Mouse (Mus musculus): ENCODE data around the gene Stoml3. TPM values are rescaled to one million over a fixed set of nuclear protein-coding genes. Genes with fewer than 3 reads are reported as not detected.

Gene Stoml3
- polyA plus RNA-seq, 1 experiment from 2014 or later, result 0.19 TPM

DNA sequence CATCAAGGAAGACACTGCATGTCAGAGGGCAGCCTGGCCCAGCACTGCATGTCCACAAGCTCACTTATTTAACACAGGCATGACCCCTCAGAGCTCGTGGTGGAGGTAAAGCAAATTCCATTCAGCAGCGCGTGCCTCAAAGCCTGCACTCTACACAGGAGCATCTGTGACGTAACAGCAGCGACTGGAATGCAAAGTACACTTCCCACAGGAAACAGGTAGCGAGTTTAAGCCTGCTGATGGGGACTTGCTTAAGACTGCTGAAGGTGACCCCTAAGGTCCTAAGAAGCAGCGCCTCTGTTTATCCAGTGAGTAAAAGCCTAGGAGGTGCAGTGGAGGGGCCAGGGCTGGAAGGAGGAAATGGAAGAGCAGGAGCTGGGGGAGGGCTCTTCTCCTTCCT lies 33.5 kb upstream of the Stoml3 start:
- no peak for ATAC-seq (ENCODE audit: low read depth)
- Histone ChIP-seq H3K4me2 (ENCODE audit: low read depth, low read length) (no peak overlapping the region), H3K9me3 (ENCODE audit: control insufficient read depth, low read length) (no peaks in the 10 kb centered on the region), H3K27ac (ENCODE audit: low read depth, low read length) (no peak overlapping the region), H3K27me3 (ENCODE audit: control insufficient read depth, insufficient read depth, low read length) (no peaks in the 10 kb centered on the region), H3K9ac (replicated peaks; ENCODE audit: low read depth, low read length) (no peak overlapping the region), H3K4me1 (ENCODE audit: control insufficient read depth, insufficient read depth, low read length) (no peaks in the 10 kb centered on the region), H3K4me3 (ENCODE audit: low read depth, low read length) (no peak overlapping the region), H3K36me3 (ENCODE audit: control insufficient read depth, insufficient read depth, low read length) (peaks cover 37% of the 10 kb centered on the region)
- WGBS, result 85% methylated on average over 7 of the region's 7 CpGs

- WGBS, result 76% methylated on average over 5 of the region's 5 CpGs
- H3K4me1 ChIP-seq (ENCODE audit: control insufficient read depth, insufficient read depth, low read length), result peaks cover 4% of the 10 kb centered on the region; the same call in 1 of the 2 replicates
- H3K27ac ChIP-seq (ENCODE audit: low read depth, low read length), result no peak overlapping the region
- H3K27me3 ChIP-seq (ENCODE audit: control insufficient read depth, insufficient read depth, low read length), result no peaks in the 10 kb centered on the region
- H3K9me3 ChIP-seq (ENCODE audit: control insufficient read depth, low read length), result no peaks in the 10 kb centered on the region
- peaks cover 27% of the 10 kb centered on the region for H3K36me3 ChIP-seq (ENCODE audit: control insufficient read depth, insufficient read depth, low read length)
- no peak overlapping the region for H3K4me3 ChIP-seq (ENCODE audit: low read depth, low read length)
- no peak overlapping the region for H3K9ac ChIP-seq (replicated peaks; ENCODE audit: low read depth, low read length)
- ATAC-seq (ENCODE audit: low read depth), result no peak
- no peak overlapping the region for H3K4me2 ChIP-seq (ENCODE audit: low read depth, low read length)
Measured at GRCm38 (mm10) chr3:53457750-53458149, 30.7 kb upstream of the Stoml3 start.

DNA sequence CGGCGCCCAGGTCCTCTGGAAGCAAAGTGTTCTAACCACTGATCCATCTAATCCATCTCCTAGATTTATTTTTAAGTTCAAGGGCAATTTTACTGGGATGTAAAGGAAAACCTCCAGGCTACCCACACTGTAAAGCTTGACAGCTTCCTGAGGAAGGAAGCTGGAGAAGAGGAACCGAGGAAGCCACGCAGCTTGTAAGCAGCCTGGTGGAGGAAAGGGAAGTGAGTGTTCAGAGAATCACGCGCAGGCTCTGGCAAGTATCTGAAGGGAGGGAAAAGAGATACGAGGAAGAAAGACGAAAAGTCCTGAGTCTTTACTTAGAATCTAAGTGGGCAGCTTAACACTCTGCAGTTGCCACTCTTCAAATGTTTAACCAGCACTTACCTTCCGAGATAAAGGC lies 28.3 kb upstream of the Stoml3 start:
- Histone ChIP-seq H3K4me1 (ENCODE audit: control insufficient read depth, insufficient read depth, low read length) (peaks cover 10% of the 10 kb centered on the region), H3K4me3 (ENCODE audit: low read depth, low read length) (no peak overlapping the region), H3K9me3 (ENCODE audit: control insufficient read depth, low read length) (no peaks in the 10 kb centered on the region), H3K9ac (replicated peaks; ENCODE audit: low read depth, low read length) (no peak overlapping the region), H3K4me2 (ENCODE audit: low read depth, low read length) (no peak overlapping the region), H3K27ac (ENCODE audit: low read depth, low read length) (no peak overlapping the region), H3K27me3 (ENCODE audit: control insufficient read depth, insufficient read depth, low read length) (no peaks in the 10 kb centered on the region), H3K36me3 (ENCODE audit: control insufficient read depth, insufficient read depth, low read length) (peaks cover 16% of the 10 kb centered on the region)
- WGBS, result 90% methylated on average over 9 of the region's 9 CpGs
- no peak for ATAC-seq (ENCODE audit: low read depth)

GRCm38 (mm10) chr3:53462701-53463045 lies 25.8 kb upstream of the Stoml3 start:
- ATAC-seq (ENCODE audit: low read depth), result 0 out of 2 replicates have a peak, but pooled peaks have one; percentile 0
- Histone ChIP-seq H3K27ac (ENCODE audit: low read depth, low read length) (peak overlapping the region; percentile 93), H3K4me3 (ENCODE audit: low read depth, low read length) (peak overlapping the region; percentile 81), H3K9ac (replicated peaks; ENCODE audit: low read depth, low read length) (peak overlapping the region; percentile 74), H3K36me3 (ENCODE audit: control insufficient read depth, insufficient read depth, low read length) (peaks cover 11% of the 10 kb centered on the region), H3K27me3 (ENCODE audit: control insufficient read depth, insufficient read depth, low read length) (no peaks in the 10 kb centered on the region), H3K9me3 (ENCODE audit: control insufficient read depth, low read length) (no peaks in the 10 kb centered on the region), H3K4me2 (ENCODE audit: low read depth, low read length) (peak overlapping the region; percentile 66), H3K4me1 (ENCODE audit: control insufficient read depth, insufficient read depth, low read length) (peaks cover 31% of the 10 kb centered on the region)
- 6% methylated on average over 9 of the region's 9 CpGs for WGBS

- Histone ChIP-seq H3K36me3 (ENCODE audit: control insufficient read depth, insufficient read depth, low read length) (peaks cover 8% of the 10 kb centered on the region; the same call in 1 of the 2 replicates), H3K9me3 (ENCODE audit: control insufficient read depth, low read length) (no peaks in the 10 kb centered on the region), H3K27ac (ENCODE audit: low read depth, low read length) (peak within 1 kb of the TSS; percentile 93), H3K9ac (replicated peaks; ENCODE audit: low read depth, low read length) (peak within 1 kb of the TSS; percentile 74), H3K27me3 (ENCODE audit: control insufficient read depth, insufficient read depth, low read length) (no peaks in the 10 kb centered on the region), H3K4me2 (ENCODE audit: low read depth, low read length) (peak within 1 kb of the TSS; percentile 66), H3K4me1 (ENCODE audit: control insufficient read depth, insufficient read depth, low read length) (peaks cover 31% of the 10 kb centered on the region), H3K4me3 (ENCODE audit: low read depth, low read length) (peak within 1 kb of the TSS; percentile 81)
- under 1% methylated on average over 51 of the region's 52 CpGs for WGBS
- peak; percentile 99 for ATAC-seq (ENCODE audit: low read depth)
Measured at GRCm38 (mm10) chr3:53463046-53463764, 25.2 kb upstream of the Stoml3 start, which contains the start of the genes Nhlrc3 and Proser1. TSS of gene Nhlrc3 (minus strand) at chr3:53463332. TSS of gene Proser1 (plus strand) at chr3:53463666.

DNA sequence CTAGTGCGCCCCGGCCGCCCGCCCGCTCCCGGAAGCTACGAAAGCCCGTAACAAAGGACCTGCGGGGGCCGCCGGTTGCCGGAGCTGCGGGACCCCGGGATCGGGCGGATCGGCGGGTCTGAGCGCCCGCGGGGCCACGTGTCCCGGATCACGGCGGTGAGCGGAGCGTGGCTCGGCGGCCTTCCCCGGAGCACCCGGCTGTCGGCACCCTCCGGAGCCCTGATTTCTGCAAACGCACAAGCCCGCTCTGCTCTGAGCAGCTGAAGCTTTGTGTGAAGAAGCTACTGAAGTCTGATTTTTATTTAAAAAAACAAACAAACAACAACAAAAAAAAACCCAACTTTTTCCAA lies 24.7 kb upstream of the Stoml3 start:
- Histone ChIP-seq H3K27me3 (ENCODE audit: control insufficient read depth, insufficient read depth, low read length) (no peaks in the 10 kb centered on the region), H3K9me3 (ENCODE audit: control insufficient read depth, low read length) (no peaks in the 10 kb centered on the region), H3K36me3 (ENCODE audit: control insufficient read depth, insufficient read depth, low read length) (peaks cover 8% of the 10 kb centered on the region; the same call in 1 of the 2 replicates), H3K4me2 (ENCODE audit: low read depth, low read length) (peak overlapping the region; percentile 59), H3K4me3 (ENCODE audit: low read depth, low read length) (peak overlapping the region; percentile 81), H3K9ac (replicated peaks; ENCODE audit: low read depth, low read length) (peak overlapping the region; percentile 74), H3K4me1 (ENCODE audit: control insufficient read depth, insufficient read depth, low read length) (peaks cover 31% of the 10 kb centered on the region), H3K27ac (ENCODE audit: low read depth, low read length) (peak overlapping the region; percentile 93)
- WGBS, result under 1% methylated on average over 33 of the region's 35 CpGs
- peak; percentile 59; the same call in 1 of the 2 replicates for ATAC-seq (ENCODE audit: low read depth)

GRCm38 (mm10) chr3:53464146-53464698 lies 24.2 kb upstream of the Stoml3 start:
- H3K4me3 ChIP-seq (ENCODE audit: low read depth, low read length), result peak overlapping the region; percentile 81
- under 1% methylated on average over 20 of the region's 20 CpGs for WGBS
- H3K4me1 ChIP-seq (ENCODE audit: control insufficient read depth, insufficient read depth, low read length), result peaks cover 31% of the 10 kb centered on the region
- no peak for ATAC-seq (ENCODE audit: low read depth)
- H3K27me3 ChIP-seq (ENCODE audit: control insufficient read depth, insufficient read depth, low read length), result no peaks in the 10 kb centered on the region
- H3K36me3 ChIP-seq (ENCODE audit: control insufficient read depth, insufficient read depth, low read length), result peaks cover 8% of the 10 kb centered on the region; the same call in 1 of the 2 replicates
- peak overlapping the region; percentile 59 for H3K4me2 ChIP-seq (ENCODE audit: low read depth, low read length)
- H3K9ac ChIP-seq (replicated peaks; ENCODE audit: low read depth, low read length), result peak overlapping the region; percentile 74
- H3K27ac ChIP-seq (ENCODE audit: low read depth, low read length), result peak overlapping the region; percentile 93
- H3K9me3 ChIP-seq (ENCODE audit: control insufficient read depth, low read length), result no peaks in the 10 kb centered on the region

- Histone ChIP-seq H3K36me3 (ENCODE audit: control insufficient read depth, insufficient read depth, low read length) (peaks cover 5% of the 10 kb centered on the region; the same call in 1 of the 2 replicates), H3K9me3 (ENCODE audit: control insufficient read depth, low read length) (no peaks in the 10 kb centered on the region), H3K4me2 (ENCODE audit: low read depth, low read length) (peak overlapping the region; percentile 59), H3K27ac (ENCODE audit: low read depth, low read length) (no peak overlapping the region), H3K4me3 (ENCODE audit: low read depth, low read length) (peak overlapping the region; percentile 81), H3K27me3 (ENCODE audit: control insufficient read depth, insufficient read depth, low read length) (no peaks in the 10 kb centered on the region), H3K9ac (replicated peaks; ENCODE audit: low read depth, low read length) (no peak overlapping the region), H3K4me1 (ENCODE audit: control insufficient read depth, insufficient read depth, low read length) (peaks cover 31% of the 10 kb centered on the region)
- ATAC-seq (ENCODE audit: low read depth), result no peak
- WGBS, result 45% methylated on average over 6 of the region's 6 CpGs
Measured at GRCm38 (mm10) chr3:53465330-53465729, 23.1 kb upstream of the Stoml3 start.

GRCm38 (mm10) chr3:53466481-53466880 lies 22.0 kb upstream of the Stoml3 start:
- WGBS, result 56% methylated on average over 9 of the region's 9 CpGs
- H3K9ac ChIP-seq (replicated peaks; ENCODE audit: low read depth, low read length), result no peak overlapping the region; the same call in 1 of the 2 replicates

More at GRCm38 (mm10) chr3:53466481-53466880, 22.0 kb upstream of the Stoml3 start:
- no peaks in the 10 kb centered on the region for H3K27me3 ChIP-seq (ENCODE audit: control insufficient read depth, insufficient read depth, low read length)
- no peak overlapping the region for H3K4me3 ChIP-seq (ENCODE audit: low read depth, low read length)
- H3K4me2 ChIP-seq (ENCODE audit: low read depth, low read length), result peak overlapping the region; percentile 59; the same call in 1 of the 2 replicates
- H3K27ac ChIP-seq (ENCODE audit: low read depth, low read length), result no peak overlapping the region
- ATAC-seq (ENCODE audit: low read depth), result no peak
- H3K9me3 ChIP-seq (ENCODE audit: control insufficient read depth, low read length), result no peaks in the 10 kb centered on the region
- H3K4me1 ChIP-seq (ENCODE audit: control insufficient read depth, insufficient read depth, low read length), result peaks cover 31% of the 10 kb centered on the region
- H3K36me3 ChIP-seq (ENCODE audit: control insufficient read depth, insufficient read depth, low read length), result peaks cover 3% of the 10 kb centered on the region

Data from neural tube, embryonic 14.5 days (tissue).